In the genomic region with DNA sequence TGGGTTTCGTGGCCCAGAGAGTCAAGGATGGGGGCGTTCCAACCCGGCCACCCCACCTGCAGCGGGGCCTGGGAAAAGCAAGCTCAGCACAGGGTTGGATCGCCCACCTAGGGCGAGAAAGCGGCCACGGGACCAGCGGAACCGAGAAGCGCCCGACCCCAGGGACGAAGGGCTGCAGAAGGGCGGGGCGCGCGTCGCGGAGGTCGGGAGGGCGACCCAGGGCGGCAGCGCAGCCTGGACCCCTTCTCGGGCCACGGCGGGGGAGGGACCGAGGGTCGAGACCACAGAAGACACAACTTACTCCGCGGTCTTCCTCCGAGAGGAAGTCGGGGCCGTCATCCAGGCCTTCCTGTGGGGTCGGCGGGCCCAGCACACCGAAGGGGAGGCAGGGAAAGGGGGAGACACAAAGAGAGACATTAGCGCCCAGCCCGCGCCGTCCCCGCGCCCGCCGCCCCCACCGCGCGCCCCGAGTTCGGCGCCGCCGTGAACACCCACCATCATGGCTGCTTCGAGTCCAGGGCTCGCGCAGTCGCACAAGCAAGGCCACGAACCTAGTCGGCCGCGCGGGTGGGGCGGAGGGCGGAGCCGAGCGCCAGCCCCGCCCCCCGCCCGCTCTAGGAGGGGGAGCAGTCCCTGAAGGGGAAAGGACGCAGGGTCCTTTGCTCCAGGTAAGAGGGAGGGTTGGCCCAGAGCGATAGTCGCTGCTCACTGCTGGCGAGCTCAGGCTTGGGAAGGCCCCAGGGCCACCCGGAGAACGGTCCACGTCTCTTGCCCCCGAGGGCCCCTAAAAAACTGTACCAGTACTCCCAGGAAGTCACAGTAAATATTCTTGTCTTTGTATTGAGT, we compare ENCODE assay signal across 8 mouse cellular contexts. TPM values are rescaled to one million over a fixed set of nuclear protein-coding genes. Genes with fewer than 3 reads are reported as not detected.
DNase-seq lines count a peak whose midpoint lies in the region; ATAC-seq and TF ChIP-seq lines count a peak whose summit lies in the region.

TSS of gene Snx6 (minus strand) at position 551 of the 846 bp plus-strand sequence.

- DNase-seq in gastrocnemius, postnatal 10 days: peak; percentile 87
- DNase-seq in induced T-regulatory cell, adult 2 months (ENCODE audit: low read depth): peak; percentile 94
- peak; percentile 20 to 67 for DNase-seq in left cerebral cortex, adult 9 months (ENCODE audit: low spot score in 2 of 2)
- peak; percentile 87 for DNase-seq in right cerebral cortex, postnatal 25 days
- peak; percentile 82 to 88 for DNase-seq in urinary bladder, postnatal 4 days (ENCODE audit: low spot score in 2 of 2)

- peaks cover 5% of the 10 kb centered on the region for H3K4me1 ChIP-seq in cortical plate, adult 2 months (ENCODE audit: control insufficient read depth, insufficient read depth, low read length)

- peak within 1 kb of the TSS; percentile 98 for H3K4me3 ChIP-seq in cortical plate, adult 2 months (ENCODE audit: insufficient read depth, low read length)

- peak; percentile 92 for ATAC-seq in activated CD4-positive, CD25-positive, alpha-beta regulatory T cell, adult 4 months
- peak; percentile 97 for ATAC-seq in megakaryocyte progenitor cell, adult 5-6 weeks (replicated peaks; ENCODE audit: poor library complexity)

- peak; percentile 75; the same call in 1 of the 2 replicates for TF ChIP-seq POLR2A in cortical plate, adult 2 months (IDR thresholded peaks at IDR 0.05; ENCODE audit: extremely low read depth, insufficient read depth, low read length)

- no peak for TF ChIP-seq CTCF in cortical plate, adult 2 months (IDR thresholded peaks at IDR 0.05; ENCODE audit: extremely low read depth, insufficient read depth, low read length)

- peak within 1 kb of the TSS; percentile 95 for H3K27ac ChIP-seq in cortical plate, adult 2 months (ENCODE audit: insufficient read depth, low read length)

RNA-seq across cellular contexts. Expression of gene Snx6, which starts in this region (rescaled TPM):
- polyA plus RNA-seq in activated CD4-positive, CD25-positive, alpha-beta regulatory T cell, adult 4 months (2017; shearing (Covaris generic)): 100 to 1,000 TPM; 128 to 153 TPM
- 37.3 and 39.7 TPM in 2 replicates for polyA plus RNA-seq in cortical plate, adult 2 months (2012; rRNA removed)
- total RNA-seq in gastrocnemius, postnatal 10 days (2021): 10 to 100 TPM; 32.5 to 37.7 TPM
- 66.3 and 70.5 TPM in 2 replicates for total RNA-seq in megakaryocyte progenitor cell, adult 5-6 weeks (2015)
- total RNA-seq in megakaryocyte progenitor cell, adult 5-6 weeks (2017): 71.7 and 80.0 TPM in 2 replicates

Comparison
In these comparisons a context has a peak if more than half of its experiments do, and no peak if none do; other contexts are left out.
1. Peak in every context shown above with its lines: DNase-seq, ATAC-seq, H3K4me3 ChIP-seq and H3K27ac ChIP-seq.
2. DNase-seq: peak in every context shown above with its lines; median percentile 94 in induced T-regulatory cell, adult 2 months; 87 in gastrocnemius, postnatal 10 days; 87 in right cerebral cortex, postnatal 25 days; 85 in urinary bladder, postnatal 4 days; 44 in left cerebral cortex, adult 9 months.